ENCODE assay signal across 25 mouse cellular contexts in genomic region chr8:49084191-49084875, GRCm38 (mm10).
DNase-seq lines count a peak whose midpoint lies in the region; ATAC-seq and TF ChIP-seq lines count a peak whose summit lies in the region.
"Had no signal": no experiment of that assay in that cellular context is flagged by ENCODE, and none has a peak within 500 bp of the region (broad histone marks: within the 10 kb centered on the region; RNA-seq: fewer than 3 reads in every experiment).

No protein-coding gene starts in this region.

- no peak overlapping the region for H3K9ac ChIP-seq in kidney, postnatal 0 days (ENCODE audit: low read depth, low read length)
- H3K9ac ChIP-seq in midbrain, postnatal 0 days (replicated peaks; ENCODE audit: low read length, poor library complexity, severe bottlenecking), result no peak overlapping the region
- H3K9ac ChIP-seq in midbrain, embryonic 13.5 days (replicated peaks), result no peak overlapping the region
- H3K9ac ChIP-seq: embryonic facial prominence, embryonic 12.5 days; forebrain, embryonic 13.5 days; hindbrain, embryonic 12.5 days; liver, postnatal 0 days; neural tube, embryonic 12.5 days; stomach, embryonic 15.5 days had no signal

- no peak overlapping the region for H3K4me3 ChIP-seq in kidney, postnatal 0 days (replicated peaks; ENCODE audit: low read depth, low read length)
- no peak overlapping the region for H3K4me3 ChIP-seq in midbrain, postnatal 0 days (ENCODE audit: low read depth, low read length)
- no peak overlapping the region for H3K4me3 ChIP-seq in midbrain, embryonic 13.5 days (replicated peaks)
- no peak overlapping the region for H3K4me3 ChIP-seq in embryonic facial prominence, embryonic 10.5 days
- H3K4me3 ChIP-seq: embryonic facial prominence, embryonic 12.5 days; erythroblast, embryonic 14.5 days; forebrain, embryonic 13.5 days; hindbrain, embryonic 12.5 days; left cerebral cortex, adult 2 months; megakaryocyte, embryonic 14.5 days; neural tube, embryonic 12.5 days; stomach, embryonic 15.5 days had no signal

- TF ChIP-seq CTCF in kidney, postnatal 0 days (IDR thresholded peaks at IDR 0.05; ENCODE audit: low read depth), result peak; percentile 57
- TF ChIP-seq CTCF in midbrain, postnatal 0 days (IDR thresholded peaks at IDR 0.05), result peak; percentile 48

- no peak overlapping the region for H3K4me2 ChIP-seq in kidney, postnatal 0 days (ENCODE audit: low read length)
- H3K4me2 ChIP-seq in midbrain, postnatal 0 days (ENCODE audit: low read depth, low read length, poor library complexity, severe bottlenecking), result no peak overlapping the region
- no peak overlapping the region for H3K4me2 ChIP-seq in midbrain, embryonic 13.5 days (replicated peaks)
- H3K4me2 ChIP-seq: embryonic facial prominence, embryonic 12.5 days; forebrain, embryonic 13.5 days; hindbrain, embryonic 12.5 days; neural tube, embryonic 12.5 days; stomach, embryonic 15.5 days had no signal

- no peak overlapping the region for H3K27ac ChIP-seq in kidney, postnatal 0 days
- H3K27ac ChIP-seq in midbrain, postnatal 0 days (ENCODE audit: low read depth, low read length), result no peak overlapping the region
- H3K27ac ChIP-seq in midbrain, embryonic 13.5 days, result no peak overlapping the region
- no peak overlapping the region for H3K27ac ChIP-seq in embryonic facial prominence, embryonic 10.5 days (replicated peaks)
- H3K27ac ChIP-seq: embryonic facial prominence, embryonic 12.5 days; forebrain, embryonic 13.5 days; hindbrain, embryonic 12.5 days; left cerebral cortex, adult 2 months; neural tube, embryonic 12.5 days; stomach, embryonic 15.5 days had no signal

- DNase-seq in kidney, postnatal 0 days (ENCODE audit: low spot score), result peak; percentile 14
- no peak for DNase-seq in kidney, adult 18-20 months
- DNase-seq in midbrain, postnatal 0 days (ENCODE audit: low spot score), result no peak
- DNase-seq in embryonic facial prominence, embryonic 10.5 days (ENCODE audit: low spot score), result peak; percentile 18
- DNase-seq in spleen, postnatal 10 days (ENCODE audit: low spot score in 2 of 2), result no peak
- no peak for DNase-seq in ovary, postnatal 14 days (ENCODE audit: low spot score)
- DNase-seq: adrenal gland, postnatal 36 days; cerebellum, adult 11-12 months; cerebellum, postnatal 14 days; gastrocnemius, postnatal 25 days; kidney, postnatal 14 days; layer of hippocampus, adult 9-11 months; left cerebral cortex, postnatal 4 days; liver, postnatal 0 days; lung, postnatal 14 days; right cerebral cortex, postnatal 25 days had no signal

- H3K36me3 ChIP-seq in kidney, postnatal 0 days (ENCODE audit: insufficient read depth, low read length), result no peaks in the 10 kb centered on the region
- no peaks in the 10 kb centered on the region for H3K36me3 ChIP-seq in midbrain, postnatal 0 days (ENCODE audit: insufficient read depth, low read length)
- no peaks in the 10 kb centered on the region for H3K36me3 ChIP-seq in midbrain, embryonic 13.5 days
- no peaks in the 10 kb centered on the region for H3K36me3 ChIP-seq in embryonic facial prominence, embryonic 10.5 days (replicated peaks)
- H3K36me3 ChIP-seq: embryonic facial prominence, embryonic 12.5 days; hindbrain, embryonic 12.5 days; neural tube, embryonic 12.5 days; stomach, embryonic 15.5 days had no signal

- 83% methylated on average over 6 of the region's 6 CpGs for WGBS in kidney, postnatal 0 days
- 87% methylated on average over 6 of the region's 6 CpGs for WGBS in midbrain, postnatal 0 days
- WGBS in midbrain, embryonic 13.5 days, result 90% methylated on average over 6 of the region's 6 CpGs
- WGBS in embryonic facial prominence, embryonic 10.5 days, result 86% methylated on average over 6 of the region's 6 CpGs

- no peaks in the 10 kb centered on the region for H3K9me3 ChIP-seq in kidney, postnatal 0 days (replicated peaks; ENCODE audit: low read length)
- no peaks in the 10 kb centered on the region for H3K9me3 ChIP-seq in midbrain, postnatal 0 days (ENCODE audit: low read length)
- no peaks in the 10 kb centered on the region for H3K9me3 ChIP-seq in midbrain, embryonic 13.5 days
- no peaks in the 10 kb centered on the region for H3K9me3 ChIP-seq in embryonic facial prominence, embryonic 10.5 days
- H3K9me3 ChIP-seq: embryonic facial prominence, embryonic 12.5 days; forebrain, embryonic 13.5 days; hindbrain, embryonic 12.5 days; neural tube, embryonic 12.5 days; stomach, embryonic 15.5 days had no signal

- ATAC-seq in kidney, postnatal 0 days (replicated peaks; ENCODE audit: low FRiP score, low read depth), result no peak
- no peak for ATAC-seq in midbrain, postnatal 0 days (ENCODE audit: low FRiP score)
- ATAC-seq in midbrain, embryonic 13.5 days, result no peak
- ATAC-seq: forebrain, embryonic 13.5 days; liver, postnatal 0 days had no signal

- H3K4me1 ChIP-seq in kidney, postnatal 0 days (replicated peaks; ENCODE audit: insufficient read depth, low read length), result no peaks in the 10 kb centered on the region
- H3K4me1 ChIP-seq in midbrain, postnatal 0 days (ENCODE audit: insufficient read depth, low read length), result no peaks in the 10 kb centered on the region
- no peaks in the 10 kb centered on the region for H3K4me1 ChIP-seq in midbrain, embryonic 13.5 days (replicated peaks)
- no peaks in the 10 kb centered on the region for H3K4me1 ChIP-seq in embryonic facial prominence, embryonic 10.5 days
- H3K4me1 ChIP-seq: embryonic facial prominence, embryonic 12.5 days; forebrain, embryonic 13.5 days; hindbrain, embryonic 12.5 days; megakaryocyte, embryonic 14.5 days; neural tube, embryonic 12.5 days; stomach, embryonic 15.5 days had no signal

- no peaks in the 10 kb centered on the region for H3K27me3 ChIP-seq in kidney, postnatal 0 days (ENCODE audit: insufficient read depth, low read length)
- no peaks in the 10 kb centered on the region for H3K27me3 ChIP-seq in midbrain, postnatal 0 days (ENCODE audit: insufficient read depth, low read length)
- no peaks in the 10 kb centered on the region for H3K27me3 ChIP-seq in midbrain, embryonic 13.5 days
- H3K27me3 ChIP-seq in embryonic facial prominence, embryonic 10.5 days (replicated peaks; ENCODE audit: low read depth, poor library complexity, severe bottlenecking), result no peaks in the 10 kb centered on the region
- H3K27me3 ChIP-seq: embryonic facial prominence, embryonic 12.5 days; forebrain, embryonic 13.5 days; hindbrain, embryonic 12.5 days; megakaryocyte, embryonic 14.5 days; neural tube, embryonic 12.5 days; stomach, embryonic 15.5 days had no signal

Comparison
In these comparisons a context has a peak if more than half of its experiments do, and no peak if none do; other contexts are left out.
1. DNase-seq: peak in kidney, postnatal 0 days (single experiment) and embryonic facial prominence, embryonic 10.5 days (single experiment); none in kidney, adult 18-20 months (single experiment), midbrain, postnatal 0 days (single experiment), spleen, postnatal 10 days (0 of 2) and ovary, postnatal 14 days (single experiment).